Comparison of ENCODE assay signal across 9 mouse cellular contexts in genomic region chr2:26579714-26580113, GRCm38 (mm10). TPM values are rescaled to one million over a fixed set of nuclear protein-coding genes. Genes with fewer than 3 reads are reported as not detected.
DNase-seq lines count a peak whose midpoint lies in the region; ATAC-seq and TF ChIP-seq lines count a peak whose summit lies in the region.
"Had no signal": no experiment of that assay in that cellular context is flagged by ENCODE, and none has a peak within 500 bp of the region (broad histone marks: within the 10 kb centered on the region; RNA-seq: fewer than 3 reads in every experiment).

Gene Egfl7, plus strand, starts transcription at chr2:26580014.

- 100% methylated on average over 1 of the region's 1 CpGs for WGBS in bone marrow, adult 2 months
- 94% methylated on average over 1 of the region's 1 CpGs for WGBS in midbrain, embryonic 16.5 days

- ATAC-seq in granulocyte monocyte progenitor cell, adult 5-6 weeks (replicated peaks; ENCODE audit: poor library complexity, severe bottlenecking) = no peak
- no peak for ATAC-seq in midbrain, embryonic 16.5 days

- no peak for TF ChIP-seq CTCF in bone marrow, adult 2 months (IDR thresholded peaks at IDR 0.05; ENCODE audit: control insufficient read depth, insufficient read depth, low read length)

- H3K27ac ChIP-seq in bone marrow, adult 2 months (ENCODE audit: control insufficient read depth, insufficient read depth, low read depth, low read length, poor library complexity) = no peak within 1 kb of the TSS
- no peak within 1 kb of the TSS for H3K27ac ChIP-seq in midbrain, embryonic 16.5 days (ENCODE audit: low read length)

- no peak for DNase-seq in layer of hippocampus, adult 18-20 months (ENCODE audit: low spot score in 2 of 2)
- no peak for DNase-seq in layer of hippocampus, adult 9-10 months (ENCODE audit: low spot score)
- no peak for DNase-seq in layer of hippocampus, postnatal 14 days (ENCODE audit: low spot score in 2 of 2)
- DNase-seq in cerebellum, adult 8-10 months = no peak
- DNase-seq in cerebellum, postnatal 10 days = no peak

- H3K27me3 ChIP-seq in midbrain, embryonic 16.5 days (ENCODE audit: control insufficient read depth, insufficient read depth, low read depth, low read length) = no peaks in the 10 kb centered on the region

- H3K36me3 ChIP-seq in midbrain, embryonic 16.5 days (ENCODE audit: control insufficient read depth, insufficient read depth, low read length) = no peaks in the 10 kb centered on the region

- H3K4me2 ChIP-seq in midbrain, embryonic 16.5 days (ENCODE audit: low read length) = no peak within 1 kb of the TSS

- H3K4me3 ChIP-seq in bone marrow, adult 2 months (replicated peaks; ENCODE audit: control insufficient read depth, low read depth, low read length) = no peak within 1 kb of the TSS
- H3K4me3 ChIP-seq in midbrain, embryonic 16.5 days (ENCODE audit: low read depth, low read length) = no peak within 1 kb of the TSS
- H3K4me3 ChIP-seq: myocyte had no signal

- no peak for TF ChIP-seq POLR2A in bone marrow, adult 2 months (IDR thresholded peaks at IDR 0.05; ENCODE audit: borderline replicate concordance, control insufficient read depth, low read depth, low read length)

- H3K4me1 ChIP-seq in bone marrow, adult 2 months (ENCODE audit: control insufficient read depth, insufficient read depth, low read length) = no peaks in the 10 kb centered on the region
- no peaks in the 10 kb centered on the region for H3K4me1 ChIP-seq in midbrain, embryonic 16.5 days (ENCODE audit: control insufficient read depth, insufficient read depth, low read length)

- H3K9ac ChIP-seq in midbrain, embryonic 16.5 days (ENCODE audit: low read depth, low read length) = no peak within 1 kb of the TSS; the same call in 1 of the 2 replicates

- no peaks in the 10 kb centered on the region for H3K9me3 ChIP-seq in midbrain, embryonic 16.5 days (replicated peaks; ENCODE audit: control insufficient read depth, low read length, poor library complexity, severe bottlenecking)

RNA-seq across cellular contexts. Expression of gene Egfl7, which starts in this region (rescaled TPM):
- total RNA-seq in layer of hippocampus, adult 18-20 months (2021) = 10 to 100 TPM; 53.5 to 59.7 TPM
- polyA plus RNA-seq in bone marrow, adult 2 months (2011; ENCODE audit: insufficient read depth, insufficient read length, low replicate concordance, missing spikeins) = 91.0 and 128 TPM in 2 replicates
- 22.7 and 32.6 TPM in 2 replicates for total RNA-seq in granulocyte monocyte progenitor cell, adult 5-6 weeks (2014; fragmentation: Nextera tagmentation)
- total RNA-seq in granulocyte monocyte progenitor cell, adult 5-6 weeks (2017) = 9.6 and 20.4 TPM in 2 replicates
- total RNA-seq in layer of hippocampus, postnatal 14 days (2021) = 10 to 100 TPM; 80.2 to 84.1 TPM
- 62.0 and 64.4 TPM in 2 replicates for polyA plus RNA-seq in midbrain, embryonic 16.5 days (2015; fragmentation: Nextera tagmentation; extraction: Ambion mirVana)
